Mouse (Mus musculus): Measurements from ENCODE around the gene Dctn3.

Dctn3 gene

GRCm38 (mm10) chr4:41671963-41672480 is 50.9 kb downstream of the Dctn3 start:
- no peak for DNase-seq (ENCODE audit: low spot score in 2 of 2)

GRCm38 (mm10) chr4:41671500-41671899 is 51.5 kb downstream of the Dctn3 start:
- no peak for DNase-seq (ENCODE audit: low spot score in 2 of 2)

GRCm38 (mm10) chr4:41670836-41671235 is 52.1 kb downstream of the Dctn3 start:
- DNase-seq (ENCODE audit: low spot score in 2 of 2): no peak

GRCm38 (mm10) chr4:41666646-41667045 is 56.3 kb downstream of the Dctn3 start:
- DNase-seq (ENCODE audit: low spot score in 2 of 2): no peak

GRCm38 (mm10) chr4:41665009-41665675 is 57.8 kb downstream of the Dctn3 start:
- no peak for DNase-seq (ENCODE audit: low spot score in 2 of 2)
